In the genomic region with DNA sequence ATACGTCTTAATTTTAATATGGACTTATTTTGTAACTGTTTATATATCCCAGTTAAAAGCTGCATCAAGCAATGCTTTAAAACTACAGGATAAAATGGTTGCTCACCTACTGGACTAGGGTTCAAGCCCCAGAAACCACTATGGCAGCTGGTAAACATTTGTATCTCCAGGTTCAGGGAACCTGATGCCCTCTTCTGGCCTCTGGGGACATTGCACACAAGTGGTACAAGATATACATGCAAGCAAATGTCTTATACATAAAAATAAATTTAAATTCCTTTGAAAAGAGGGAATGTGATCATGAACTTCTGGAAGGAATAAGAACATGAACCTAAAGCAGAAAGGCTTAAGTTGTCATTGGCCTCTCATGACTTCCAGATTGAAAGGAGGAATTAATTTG, we compare ENCODE assay signal across 8 mouse cellular contexts.
A peak's percentile ranks its signal among the peaks of the same experiment; 100 is the strongest.
DNase-seq lines count a peak whose midpoint lies in the region; ATAC-seq and TF ChIP-seq lines count a peak whose summit lies in the region.

No protein-coding gene starts in this region.

- no peak overlapping the region for H3K9ac ChIP-seq in limb, embryonic 11.5 days (ENCODE audit: low read length)
- H3K9ac ChIP-seq in intestine, embryonic 16.5 days (ENCODE audit: low read depth, low read length), result no peak overlapping the region

- CTCF ChIA-PET in Patski (lab: Charles Lee), result interaction anchor here (0.9 to 1.6 kb wide), 2 partner anchors 11 to 163 kb away, joined by 3 to 5 read pairs; no protein-coding TSS in a partner anchor

- no peaks in the 10 kb centered on the region for H3K36me3 ChIP-seq in limb, embryonic 11.5 days (ENCODE audit: control insufficient read depth, insufficient read depth, low read length)
- no peaks in the 10 kb centered on the region for H3K36me3 ChIP-seq in intestine, embryonic 16.5 days (ENCODE audit: control insufficient read depth, insufficient read depth, low read length)

- no peaks in the 10 kb centered on the region for H3K9me3 ChIP-seq in limb, embryonic 11.5 days (ENCODE audit: control insufficient read depth, low read length)
- no peaks in the 10 kb centered on the region for H3K9me3 ChIP-seq in intestine, embryonic 16.5 days (ENCODE audit: control insufficient read depth, low read length)

- in situ Hi-C loops in Patski (cut with MboI; ENCODE audit: low pct_unique_long_range_greater_than_20kb), result no loop called here

- intact Hi-C loops in left cerebral cortex, postnatal 4 days (cut with DNase I), result no loop called here

- DNase-seq in adrenal gland, postnatal 14 days, result peak; percentile 17
- DNase-seq in adrenal gland, postnatal 4 days (ENCODE audit: low spot score in 2 of 2), result no peak
- DNase-seq in left cerebral cortex, postnatal 4 days, result peak; percentile 34
- no peak for DNase-seq in left cerebral cortex, adult 9 months (ENCODE audit: low spot score in 2 of 2)
- DNase-seq in Patski (ENCODE audit: low read depth, low spot score), result no peak
- peak; percentile 52 for DNase-seq in limb, embryonic 11.5 days (ENCODE audit: low spot score)
- no peak for DNase-seq in frontal cortex, postnatal 10 days (ENCODE audit: low spot score in 2 of 2)

- H3K27ac ChIP-seq in limb, embryonic 11.5 days (replicated peaks; ENCODE audit: low read depth, low read length), result no peak overlapping the region
- no peak overlapping the region for H3K27ac ChIP-seq in intestine, embryonic 16.5 days (ENCODE audit: low read length)

- H3K4me3 ChIP-seq in limb, embryonic 11.5 days (ENCODE audit: low read depth, low read length), result no peak overlapping the region
- no peak overlapping the region for H3K4me3 ChIP-seq in intestine, embryonic 16.5 days (ENCODE audit: low read length)

- no peaks in the 10 kb centered on the region for H3K4me1 ChIP-seq in limb, embryonic 11.5 days (ENCODE audit: control insufficient read depth, insufficient read depth, low read length)
- H3K4me1 ChIP-seq in intestine, embryonic 16.5 days (ENCODE audit: control insufficient read depth, insufficient read depth, low read length), result no peaks in the 10 kb centered on the region

- WGBS in limb, embryonic 11.5 days, result 75% methylated on average over 1 of the region's 1 CpGs
- whole genome bisulfite sequencing in intestine, embryonic 16.5 days, result 69% methylated on average over 1 of the region's 1 CpGs

- H3K4me2 ChIP-seq in limb, embryonic 11.5 days (ENCODE audit: low read depth, severe bottlenecking), result no peak overlapping the region
- no peak overlapping the region for H3K4me2 ChIP-seq in intestine, embryonic 16.5 days (ENCODE audit: low read depth, low read length)

- POLR2A ChIA-PET in Patski (lab: Charles Lee), result no interaction called here

- peak; percentile 60 for TF ChIP-seq CTCF in Patski (IDR thresholded peaks at IDR 0.05)

- no peak for ATAC-seq in Patski
- no peak for ATAC-seq in limb, embryonic 11.5 days (ENCODE audit: insufficient number of reproducible peaks, low FRiP score, low TSS enrichment, low read depth)
- ATAC-seq in intestine, embryonic 16.5 days, result no peak

- H3K27me3 ChIP-seq in Patski, result no peaks in the 10 kb centered on the region
- no peaks in the 10 kb centered on the region for H3K27me3 ChIP-seq in limb, embryonic 11.5 days (ENCODE audit: control insufficient read depth, insufficient read depth, low read length)
- no peaks in the 10 kb centered on the region for H3K27me3 ChIP-seq in intestine, embryonic 16.5 days (replicated peaks; ENCODE audit: control insufficient read depth, insufficient read depth, low read length)

Comparison
In these comparisons a context has a peak if more than half of its experiments do, and no peak if none do; other contexts are left out.
1. DNase-seq: peak in adrenal gland, postnatal 14 days (single experiment), left cerebral cortex, postnatal 4 days (single experiment) and limb, embryonic 11.5 days (single experiment); none in adrenal gland, postnatal 4 days (0 of 2), left cerebral cortex, adult 9 months (0 of 2), Patski (single experiment) and frontal cortex, postnatal 10 days (0 of 2).